8 mouse cellular contexts compared by ENCODE assay signal in genomic region chr10:79703541-79703940, GRCm38 (mm10). TPM values are rescaled to one million over a fixed set of nuclear protein-coding genes. Genes with fewer than 3 reads are reported as not detected.
DNase-seq lines count a peak whose midpoint lies in the region; ATAC-seq and TF ChIP-seq lines count a peak whose summit lies in the region.

No protein-coding gene starts in this region.

- no peak overlapping the region for H3K27ac ChIP-seq in heart, embryonic 11.5 days (ENCODE audit: low read depth, low read length)
- peak overlapping the region; percentile 44 for H3K27ac ChIP-seq in ES-Bruce4 (ENCODE audit: insufficient read depth, low read length)
- H3K27ac ChIP-seq in forebrain, embryonic 15.5 days (replicated peaks), result peak overlapping the region; percentile 73
- peak overlapping the region; percentile 96 for H3K27ac ChIP-seq in liver, embryonic 15.5 days (replicated peaks)
- H3K27ac ChIP-seq in thymus, adult 2 months (ENCODE audit: control insufficient read depth, insufficient read depth, low read length), result no peak overlapping the region

- 77% methylated on average over 10 of the region's 10 CpGs for WGBS in heart, embryonic 11.5 days (ENCODE audit: insufficient replicate concordance)
- 75% methylated on average over 10 of the region's 10 CpGs for WGBS in forebrain, embryonic 15.5 days
- 71% methylated on average over 10 of the region's 10 CpGs for whole genome bisulfite sequencing in liver, embryonic 15.5 days (ENCODE audit: insufficient replicate concordance)
- WGBS in thymus, adult 2 months, result 81% methylated on average over 10 of the region's 10 CpGs

- DNase-seq in heart, adult 8-10 months (ENCODE audit: low spot score), result no peak
- DNase-seq in thymus, adult 2 months, result no peak
- DNase-seq in thymus, postnatal 4 days, result no peak

- H3K36me3 ChIP-seq in heart, embryonic 11.5 days (ENCODE audit: control insufficient read depth, insufficient read depth, low read length), result peaks cover 3% of the 10 kb centered on the region; the same call in 1 of the 2 replicates
- no peaks in the 10 kb centered on the region; the same call in 1 of the 2 replicates for H3K36me3 ChIP-seq in ES-Bruce4 (ENCODE audit: control insufficient read depth, insufficient read depth, low read length, poor library complexity, severe bottlenecking)
- H3K36me3 ChIP-seq in forebrain, embryonic 15.5 days, result 0 out of 2 replicates have a peak, but pooled peaks cover 2% of the 10 kb centered on the region
- H3K36me3 ChIP-seq in liver, embryonic 15.5 days (replicated peaks), result peaks cover 25% of the 10 kb centered on the region
- no peaks in the 10 kb centered on the region for H3K36me3 ChIP-seq in thymus, adult 2 months (ENCODE audit: control insufficient read depth, insufficient read depth, low read length)

- no peak for TF ChIP-seq POLR2A in ES-Bruce4 (IDR thresholded peaks at IDR 0.05; ENCODE audit: insufficient read depth, low read length)
- no peak for TF ChIP-seq POLR2A in thymus, adult 2 months (IDR thresholded peaks at IDR 0.05; ENCODE audit: control insufficient read depth, extremely low read depth, insufficient read depth, low read length, poor library complexity)

- no peaks in the 10 kb centered on the region for H3K9me3 ChIP-seq in heart, embryonic 11.5 days (replicated peaks; ENCODE audit: control insufficient read depth, low read length)
- H3K9me3 ChIP-seq in ES-Bruce4 (replicated peaks; ENCODE audit: control insufficient read depth, insufficient read depth, low read length, poor library complexity, severe bottlenecking), result no peaks in the 10 kb centered on the region
- H3K9me3 ChIP-seq in forebrain, embryonic 15.5 days, result no peaks in the 10 kb centered on the region
- no peaks in the 10 kb centered on the region for H3K9me3 ChIP-seq in liver, embryonic 15.5 days (replicated peaks)

- no peak for ATAC-seq in heart, embryonic 11.5 days (replicated peaks; ENCODE audit: insufficient number of reproducible peaks, low FRiP score, low TSS enrichment)
- ATAC-seq in forebrain, embryonic 15.5 days (replicated peaks), result peak; percentile 9; the same call in 1 of the 2 replicates
- ATAC-seq in liver, embryonic 15.5 days (ENCODE audit: insufficient read depth), result no peak
- ATAC-seq in erythroid progenitor cell, adult 5-6 weeks (replicated peaks; ENCODE audit: low FRiP score, poor library complexity, severe bottlenecking), result no peak

- H3K4me2 ChIP-seq in heart, embryonic 11.5 days, result peak overlapping the region; percentile 65
- H3K4me2 ChIP-seq in forebrain, embryonic 15.5 days (replicated peaks), result peak overlapping the region; percentile 48
- peak overlapping the region; percentile 78 for H3K4me2 ChIP-seq in liver, embryonic 15.5 days

- TF ChIP-seq CTCF in ES-Bruce4 (IDR thresholded peaks at IDR 0.05; ENCODE audit: low read depth, low read length), result no peak
- TF ChIP-seq CTCF in thymus, adult 2 months (IDR thresholded peaks at IDR 0.05; ENCODE audit: borderline replicate concordance, control insufficient read depth, extremely low read depth, insufficient read depth, low read length, poor library complexity), result no peak

- peak overlapping the region; percentile 67; the same call in 1 of the 2 replicates for H3K9ac ChIP-seq in heart, embryonic 11.5 days (ENCODE audit: low read depth, low read length)
- H3K9ac ChIP-seq in ES-Bruce4 (ENCODE audit: low read depth, poor library complexity, severe bottlenecking), result peak overlapping the region; percentile 43
- H3K9ac ChIP-seq in forebrain, embryonic 15.5 days (replicated peaks), result peak overlapping the region; percentile 50
- H3K9ac ChIP-seq in liver, embryonic 15.5 days, result peak overlapping the region; percentile 97; the same call in 1 of the 2 replicates

- peak overlapping the region; percentile 91 for H3K4me3 ChIP-seq in heart, embryonic 11.5 days (ENCODE audit: low read depth, low read length)
- H3K4me3 ChIP-seq in ES-Bruce4 (ENCODE audit: low read depth, low read length), result peak overlapping the region; percentile 55
- peak overlapping the region; percentile 89 for H3K4me3 ChIP-seq in forebrain, embryonic 15.5 days
- peak overlapping the region; percentile 94 for H3K4me3 ChIP-seq in liver, embryonic 15.5 days (replicated peaks)
- no peak overlapping the region for H3K4me3 ChIP-seq in thymus, adult 2 months (ENCODE audit: control insufficient read depth, insufficient read depth, low read length)

- H3K27me3 ChIP-seq in heart, embryonic 11.5 days (ENCODE audit: control insufficient read depth, insufficient read depth, low read length), result no peaks in the 10 kb centered on the region
- H3K27me3 ChIP-seq in ES-Bruce4 (ENCODE audit: control insufficient read depth, insufficient read depth, low read length, poor library complexity, severe bottlenecking), result no peaks in the 10 kb centered on the region
- no peaks in the 10 kb centered on the region for H3K27me3 ChIP-seq in forebrain, embryonic 15.5 days
- no peaks in the 10 kb centered on the region for H3K27me3 ChIP-seq in liver, embryonic 15.5 days
- no peaks in the 10 kb centered on the region for H3K27me3 ChIP-seq in thymus, adult 2 months (ENCODE audit: control insufficient read depth, insufficient read depth, low read length)

- peaks cover 48% of the 10 kb centered on the region for H3K4me1 ChIP-seq in heart, embryonic 11.5 days (ENCODE audit: control insufficient read depth, insufficient read depth, low read length)
- H3K4me1 ChIP-seq in ES-Bruce4 (ENCODE audit: control insufficient read depth, insufficient read depth, low read length), result peaks cover 2% of the 10 kb centered on the region
- peaks cover 36% of the 10 kb centered on the region for H3K4me1 ChIP-seq in forebrain, embryonic 15.5 days
- H3K4me1 ChIP-seq in liver, embryonic 15.5 days (replicated peaks), result peaks cover 55% of the 10 kb centered on the region
- H3K4me1 ChIP-seq in thymus, adult 2 months (replicated peaks; ENCODE audit: control insufficient read depth, insufficient read depth, low read length), result peaks cover 21% of the 10 kb centered on the region

- no peak for TF ChIP-seq EP300 in ES-Bruce4 (IDR thresholded peaks at IDR 0.05; ENCODE audit: insufficient read depth, low read depth, low read length)

RNA-seq across cellular contexts. Expression of gene Bsg, which starts 0.8 kb away (rescaled TPM):
- 1,233 and 1,252 TPM in 2 replicates for polyA plus RNA-seq in heart, embryonic 11.5 days (2014; fragmentation: Nextera tagmentation; extraction: Ambion mirVana)
- total RNA-seq in heart, adult 8-10 months (2022), result 1,000 to 10,000 TPM; 1,424 to 1,552 (median 1,533) TPM
- polyA plus RNA-seq in ES-Bruce4 (2011; ENCODE audit: insufficient read depth, insufficient read length, low read depth, missing spikeins), result 445 and 449 TPM in 2 replicates
- 689 and 728 TPM in 2 replicates for polyA plus RNA-seq in forebrain, embryonic 15.5 days (2015; fragmentation: Nextera tagmentation; extraction: Ambion mirVana)
- 980 and 1,043 TPM in 2 replicates for polyA plus RNA-seq in liver, embryonic 15.5 days (2015; fragmentation: Nextera tagmentation; extraction: Ambion mirVana)
- polyA plus RNA-seq in thymus, adult 2 months (2012; rRNA removed), result 345 and 396 TPM in 2 replicates
- total RNA-seq in erythroid progenitor cell, adult 5-6 weeks (2015; ENCODE audit: low replicate concordance), result 1,896 and 2,324 TPM in 2 replicates
- total RNA-seq in erythroid progenitor cell, adult 5-6 weeks (2017; ENCODE audit: low replicate concordance), result 1,328 and 1,345 TPM in 2 replicates

RNA-seq across cellular contexts. Expression of gene Hcn2, which starts 12.9 kb away (rescaled TPM):
- polyA plus RNA-seq in heart, embryonic 11.5 days (2014; fragmentation: Nextera tagmentation; extraction: Ambion mirVana), result 0.13 and 0.14 TPM in 2 replicates
- 10 to 100 TPM; 13.7 to 16.7 (median 15.1) TPM for total RNA-seq in heart, adult 8-10 months (2022)
- 7.3 and 8.4 TPM in 2 replicates for polyA plus RNA-seq in ES-Bruce4 (2011; ENCODE audit: insufficient read depth, insufficient read length, low read depth, missing spikeins)
- 0.64 and 0.69 TPM in 2 replicates for polyA plus RNA-seq in forebrain, embryonic 15.5 days (2015; fragmentation: Nextera tagmentation; extraction: Ambion mirVana)
- 0.02 TPM in 1 of 2 replicates, not detected in the other for polyA plus RNA-seq in liver, embryonic 15.5 days (2015; fragmentation: Nextera tagmentation; extraction: Ambion mirVana)
- 3.1 and 4.7 TPM in 2 replicates for polyA plus RNA-seq in thymus, adult 2 months (2012; rRNA removed)
- not detected in 2 replicates for total RNA-seq in erythroid progenitor cell, adult 5-6 weeks (2015; ENCODE audit: low replicate concordance)
- not detected in 2 replicates for total RNA-seq in erythroid progenitor cell, adult 5-6 weeks (2017; ENCODE audit: low replicate concordance)

RNA-seq across cellular contexts. Expression of gene Gzmm, which starts 14.7 kb away (rescaled TPM):
- polyA plus RNA-seq in heart, embryonic 11.5 days (2014; fragmentation: Nextera tagmentation; extraction: Ambion mirVana), result 0.40 and 1.0 TPM in 2 replicates
- total RNA-seq in heart, adult 8-10 months (2022), result 1 to 10 TPM; 7.6 to 9.0 (median 8.3) TPM
- 2.8 and 3.6 TPM in 2 replicates for polyA plus RNA-seq in ES-Bruce4 (2011; ENCODE audit: insufficient read depth, insufficient read length, low read depth, missing spikeins)
- 2.0 and 2.3 TPM in 2 replicates for polyA plus RNA-seq in forebrain, embryonic 15.5 days (2015; fragmentation: Nextera tagmentation; extraction: Ambion mirVana)
- polyA plus RNA-seq in liver, embryonic 15.5 days (2015; fragmentation: Nextera tagmentation; extraction: Ambion mirVana), result 0.15 and 0.37 TPM in 2 replicates
- 0.57 and 1.2 TPM in 2 replicates for polyA plus RNA-seq in thymus, adult 2 months (2012; rRNA removed)
- not detected in 2 replicates for total RNA-seq in erythroid progenitor cell, adult 5-6 weeks (2015; ENCODE audit: low replicate concordance)
- not detected in 2 replicates for total RNA-seq in erythroid progenitor cell, adult 5-6 weeks (2017; ENCODE audit: low replicate concordance)

RNA-seq across cellular contexts. Expression of gene Cdc34, which starts 21.5 kb away (rescaled TPM):
- 159 and 164 TPM in 2 replicates for polyA plus RNA-seq in heart, embryonic 11.5 days (2014; fragmentation: Nextera tagmentation; extraction: Ambion mirVana)
- total RNA-seq in heart, adult 8-10 months (2022), result 100 to 1,000 TPM; 201 to 230 (median 213) TPM
- polyA plus RNA-seq in ES-Bruce4 (2011; ENCODE audit: insufficient read depth, insufficient read length, low read depth, missing spikeins), result 299 and 319 TPM in 2 replicates
- 75.7 and 81.2 TPM in 2 replicates for polyA plus RNA-seq in forebrain, embryonic 15.5 days (2015; fragmentation: Nextera tagmentation; extraction: Ambion mirVana)
- polyA plus RNA-seq in liver, embryonic 15.5 days (2015; fragmentation: Nextera tagmentation; extraction: Ambion mirVana), result 105 and 107 TPM in 2 replicates
- polyA plus RNA-seq in thymus, adult 2 months (2012; rRNA removed), result 309 and 321 TPM in 2 replicates
- total RNA-seq in erythroid progenitor cell, adult 5-6 weeks (2015; ENCODE audit: low replicate concordance), result 42.2 and 66.7 TPM in 2 replicates
- total RNA-seq in erythroid progenitor cell, adult 5-6 weeks (2017; ENCODE audit: low replicate concordance), result 82.7 and 87.2 TPM in 2 replicates

RNA-seq across cellular contexts. Expression of gene Tpgs1, which starts 34.4 kb away (rescaled TPM):
- polyA plus RNA-seq in heart, embryonic 11.5 days (2014; fragmentation: Nextera tagmentation; extraction: Ambion mirVana), result 47.4 and 48.6 TPM in 2 replicates
- total RNA-seq in heart, adult 8-10 months (2022), result 10 to 100 TPM; 14.5 to 20.0 (median 16.9) TPM
- 11.3 and 14.5 TPM in 2 replicates for polyA plus RNA-seq in ES-Bruce4 (2011; ENCODE audit: insufficient read depth, insufficient read length, low read depth, missing spikeins)
- polyA plus RNA-seq in forebrain, embryonic 15.5 days (2015; fragmentation: Nextera tagmentation; extraction: Ambion mirVana), result 80.0 and 83.6 TPM in 2 replicates
- polyA plus RNA-seq in liver, embryonic 15.5 days (2015; fragmentation: Nextera tagmentation; extraction: Ambion mirVana), result 21.4 and 23.1 TPM in 2 replicates
- 92.1 and 92.3 TPM in 2 replicates for polyA plus RNA-seq in thymus, adult 2 months (2012; rRNA removed)
- 12.2 and 15.9 TPM in 2 replicates for total RNA-seq in erythroid progenitor cell, adult 5-6 weeks (2015; ENCODE audit: low replicate concordance)
- total RNA-seq in erythroid progenitor cell, adult 5-6 weeks (2017; ENCODE audit: low replicate concordance), result 1.9 and 8.3 TPM in 2 replicates

Comparison
In these comparisons a context has a peak if more than half of its experiments do, and no peak if none do; other contexts are left out.
1. H3K27ac ChIP-seq: peak in ES-Bruce4 (single experiment), forebrain, embryonic 15.5 days (single experiment) and liver, embryonic 15.5 days (single experiment); none in heart, embryonic 11.5 days (single experiment) and thymus, adult 2 months (single experiment).
2. H3K9ac ChIP-seq: peak in every context shown above with its lines; median percentile 97 in liver, embryonic 15.5 days; 67 in heart, embryonic 11.5 days; 50 in forebrain, embryonic 15.5 days; 43 in ES-Bruce4.
3. Peak in every context shown above with its lines, with median percentiles within 50 percentile points of each other: H3K4me2 ChIP-seq.